Comparison of ENCODE assay signal across 8 mouse cellular contexts in the genomic region with DNA sequence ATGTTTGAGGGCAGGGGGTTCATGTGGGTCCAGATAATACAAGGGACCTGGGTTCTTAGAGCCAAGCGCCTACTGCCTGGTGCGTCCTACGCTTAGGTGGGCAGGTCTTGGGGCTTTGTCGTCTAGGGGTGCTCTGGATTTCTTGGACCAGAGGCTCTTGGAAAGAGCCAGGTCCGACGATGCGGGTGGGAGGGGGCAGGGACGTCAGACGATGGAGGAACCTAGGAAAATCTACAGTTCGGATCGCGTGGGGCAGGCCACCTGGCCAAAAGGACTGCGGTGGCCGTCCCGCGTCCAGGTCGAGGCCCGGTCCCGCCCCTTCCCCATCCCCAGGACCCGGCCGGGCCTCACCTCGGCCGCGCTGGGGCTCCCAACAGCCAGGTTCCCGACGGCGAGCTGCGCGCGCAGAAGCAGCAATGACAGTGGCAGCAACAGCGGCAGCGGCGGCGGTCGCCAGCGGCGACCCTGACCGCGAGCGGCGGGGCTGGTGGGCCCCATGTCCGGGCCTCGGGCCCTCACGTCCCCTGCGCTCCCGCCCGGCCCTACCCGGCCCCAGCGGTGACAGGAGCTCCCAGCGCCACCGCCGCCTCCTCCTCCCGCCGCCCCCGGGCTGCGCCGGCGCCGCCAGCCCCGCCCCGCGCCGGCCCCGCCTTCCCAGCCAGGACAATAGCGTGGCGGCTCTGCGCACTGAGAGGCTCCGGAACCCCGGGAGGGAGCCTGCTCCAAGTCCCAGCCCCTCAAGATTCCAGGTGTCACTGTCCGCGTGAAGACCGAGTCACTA. TPM values are rescaled to one million over a fixed set of nuclear protein-coding genes. Genes with fewer than 3 reads are reported as not detected.
DNase-seq lines count a peak whose midpoint lies in the region; ATAC-seq and TF ChIP-seq lines count a peak whose summit lies in the region.

TSS of gene Aplp1 (minus strand) at position 565 of the 781 bp plus-strand sequence.

- peaks cover 9% of the 10 kb centered on the region; the same call in 1 of the 2 replicates for H3K9me3 ChIP-seq in embryonic facial prominence, embryonic 10.5 days
- no peaks in the 10 kb centered on the region for H3K9me3 ChIP-seq in heart, postnatal 0 days (replicated peaks; ENCODE audit: control insufficient read depth, low read length)
- no peaks in the 10 kb centered on the region for H3K9me3 ChIP-seq in liver, embryonic 14.5 days (ENCODE audit: control insufficient read depth, low read length)
- H3K9me3 ChIP-seq in neural tube, embryonic 12.5 days: no peaks in the 10 kb centered on the region

- peak within 1 kb of the TSS; percentile 80 for H3K27ac ChIP-seq in embryonic facial prominence, embryonic 10.5 days (replicated peaks)
- no peak within 1 kb of the TSS for H3K27ac ChIP-seq in heart, postnatal 0 days (ENCODE audit: low read depth)
- H3K27ac ChIP-seq in liver, embryonic 14.5 days: no peak within 1 kb of the TSS
- H3K27ac ChIP-seq in neural tube, embryonic 12.5 days: peak within 1 kb of the TSS; percentile 87

- peak within 1 kb of the TSS; percentile 26; the same call in 1 of the 2 replicates for H3K9ac ChIP-seq in heart, postnatal 0 days (replicated peaks; ENCODE audit: low read depth, low read length)
- no peak within 1 kb of the TSS; the same call in 1 of the 2 replicates for H3K9ac ChIP-seq in liver, embryonic 14.5 days (replicated peaks)
- peak within 1 kb of the TSS; percentile 96 for H3K9ac ChIP-seq in neural tube, embryonic 12.5 days

- no peak for TF ChIP-seq EP300 in heart, postnatal 0 days (IDR thresholded peaks at IDR 0.05; ENCODE audit: low read depth)
- TF ChIP-seq EP300 in liver, embryonic 14.5 days (IDR thresholded peaks at IDR 0.05; ENCODE audit: low read depth): no peak

- peak; percentile 73 for ATAC-seq in CD4-positive, CD25-positive, alpha-beta regulatory T cell, adult 4 months
- peak; percentile 44 for ATAC-seq in heart, postnatal 0 days (ENCODE audit: insufficient read depth, low read depth)
- ATAC-seq in liver, embryonic 14.5 days (ENCODE audit: insufficient read depth): peak; percentile 55
- ATAC-seq in neural tube, embryonic 12.5 days (ENCODE audit: low FRiP score, low read depth): peak; percentile 84
- ATAC-seq in erythroid progenitor cell, adult 5-6 weeks (replicated peaks; ENCODE audit: low FRiP score, poor library complexity, severe bottlenecking): no peak

- peak; percentile 81 for DNase-seq in adrenal gland, adult 2 months
- DNase-seq in embryonic facial prominence, embryonic 10.5 days (ENCODE audit: low spot score): peak; percentile 81
- no peak for DNase-seq in heart, postnatal 0 days (ENCODE audit: low spot score)
- DNase-seq in kidney, postnatal 25 days: peak; percentile 46 to 71
- no peak for DNase-seq in liver, embryonic 14.5 days (ENCODE audit: low read depth in 3 of 3, low spot score in 3 of 3)

- WGBS in embryonic facial prominence, embryonic 10.5 days: under 1% methylated on average over 72 of the region's 72 CpGs
- under 1% methylated on average over 59 of the region's 72 CpGs for WGBS in heart, postnatal 0 days
- 1% methylated on average over 65 of the region's 72 CpGs for WGBS in liver, embryonic 14.5 days (ENCODE audit: insufficient replicate concordance)
- under 1% methylated on average over 72 of the region's 72 CpGs for WGBS in neural tube, embryonic 12.5 days

- H3K4me3 ChIP-seq in embryonic facial prominence, embryonic 10.5 days: peak within 1 kb of the TSS; percentile 78
- H3K4me3 ChIP-seq in heart, postnatal 0 days (ENCODE audit: low read depth, low read length): peak within 1 kb of the TSS; percentile 66
- peak within 1 kb of the TSS; percentile 31 to 58 for H3K4me3 ChIP-seq in liver, embryonic 14.5 days (ENCODE audit: insufficient read depth in 1 of 2, low read depth in 2 of 2, low read length in 2 of 2)
- peak within 1 kb of the TSS; percentile 85 for H3K4me3 ChIP-seq in neural tube, embryonic 12.5 days

- no peak for TF ChIP-seq CTCF in heart, postnatal 0 days (IDR thresholded peaks at IDR 0.05; ENCODE audit: low read depth)
- TF ChIP-seq CTCF in liver, embryonic 14.5 days (IDR thresholded peaks at IDR 0.05; ENCODE audit: low read depth): no peak

- peaks cover 82% of the 10 kb centered on the region for H3K27me3 ChIP-seq in embryonic facial prominence, embryonic 10.5 days (replicated peaks; ENCODE audit: low read depth, poor library complexity, severe bottlenecking)
- H3K27me3 ChIP-seq in heart, postnatal 0 days (ENCODE audit: control insufficient read depth, insufficient read depth, low read length): peaks cover 42% of the 10 kb centered on the region
- peaks cover 25% of the 10 kb centered on the region for H3K27me3 ChIP-seq in liver, embryonic 14.5 days (ENCODE audit: control insufficient read depth, insufficient read depth, low read length)
- H3K27me3 ChIP-seq in neural tube, embryonic 12.5 days (replicated peaks): 0 out of 2 replicates have a peak, but pooled peaks cover 4% of the 10 kb centered on the region

- peak within 1 kb of the TSS; percentile 92 for H3K4me2 ChIP-seq in heart, postnatal 0 days (ENCODE audit: low read depth, low read length)
- peak within 1 kb of the TSS; percentile 59 for H3K4me2 ChIP-seq in liver, embryonic 14.5 days (ENCODE audit: low read depth)
- peak within 1 kb of the TSS; percentile 84 for H3K4me2 ChIP-seq in neural tube, embryonic 12.5 days (replicated peaks)

- H3K36me3 ChIP-seq in embryonic facial prominence, embryonic 10.5 days (replicated peaks): peaks cover 3% of the 10 kb centered on the region; the same call in 1 of the 2 replicates
- no peaks in the 10 kb centered on the region for H3K36me3 ChIP-seq in heart, postnatal 0 days (replicated peaks; ENCODE audit: control insufficient read depth, insufficient read depth, low read length)
- H3K36me3 ChIP-seq in liver, embryonic 14.5 days (replicated peaks; ENCODE audit: control insufficient read depth, insufficient read depth, low read depth): no peaks in the 10 kb centered on the region
- peaks cover 22% of the 10 kb centered on the region for H3K36me3 ChIP-seq in neural tube, embryonic 12.5 days

- peaks cover 22% of the 10 kb centered on the region for H3K4me1 ChIP-seq in embryonic facial prominence, embryonic 10.5 days
- H3K4me1 ChIP-seq in heart, postnatal 0 days (ENCODE audit: control insufficient read depth, insufficient read depth): peaks cover 6% of the 10 kb centered on the region; the same call in 1 of the 2 replicates
- no peaks in the 10 kb centered on the region; a peak in 1 of 4 replicates for H3K4me1 ChIP-seq in liver, embryonic 14.5 days (replicated peaks; ENCODE audit: control insufficient read depth in 2 of 2, insufficient read depth in 2 of 2, low read length in 1 of 2)
- H3K4me1 ChIP-seq in neural tube, embryonic 12.5 days: peaks cover 24% of the 10 kb centered on the region

RNA-seq across cellular contexts. Expression of gene Aplp1, which starts in this region (rescaled TPM):
- 1 to 10 TPM; 3.1 to 3.5 TPM for polyA plus RNA-seq in CD4-positive, CD25-positive, alpha-beta regulatory T cell, adult 4 months (2017; shearing (Covaris generic))
- total RNA-seq in adrenal gland, adult 2 months (2021): 10 to 100 TPM; 22.7 to 43.2 TPM
- 37.7 and 54.1 TPM in 2 replicates for polyA plus RNA-seq in adrenal gland, adult 2 months (2012; rRNA removed)
- 28.6 and 32.3 TPM in 2 replicates for polyA plus RNA-seq in embryonic facial prominence, embryonic 10.5 days (2016; fragmentation: Nextera tagmentation; extraction: Ambion mirVana)
- 3.6 and 11.4 TPM in 2 replicates for total RNA-seq in heart, postnatal 0 days (2014; rRNA removed; ENCODE audit: low replicate concordance)
- polyA plus RNA-seq in heart, postnatal 0 days (2015; fragmentation: Nextera tagmentation; extraction: Ambion mirVana): 4.2 and 5.2 TPM in 2 replicates
- 2.9 and 4.0 TPM in 2 replicates for polyA plus RNA-seq in liver, embryonic 14.5 days (2012; rRNA removed)
- 3.5 and 4.5 TPM in 2 replicates for polyA plus RNA-seq in liver, embryonic 14.5 days (2014; fragmentation: Nextera tagmentation; extraction: Ambion mirVana)
- 368 and 386 TPM in 2 replicates for polyA plus RNA-seq in neural tube, embryonic 12.5 days (2016; fragmentation: Nextera tagmentation; extraction: Ambion mirVana)
- not detected in 2 replicates for total RNA-seq in erythroid progenitor cell, adult 5-6 weeks (2015; ENCODE audit: low replicate concordance)
- total RNA-seq in erythroid progenitor cell, adult 5-6 weeks (2017; ENCODE audit: low replicate concordance): not detected in 2 replicates

Comparison
In these comparisons a context has a peak if more than half of its experiments do, and no peak if none do; other contexts are left out.
1. DNase-seq: peak in adrenal gland, adult 2 months (single experiment), embryonic facial prominence, embryonic 10.5 days (single experiment) and kidney, postnatal 25 days (2 of 2); none in heart, postnatal 0 days (single experiment) and liver, embryonic 14.5 days (0 of 3).
2. H3K27ac ChIP-seq: peak in embryonic facial prominence, embryonic 10.5 days (single experiment) and neural tube, embryonic 12.5 days (single experiment); none in heart, postnatal 0 days (single experiment) and liver, embryonic 14.5 days (single experiment).
3. Peak in every context shown above with its lines, with median percentiles within 50 percentile points of each other: H3K4me3 ChIP-seq and H3K4me2 ChIP-seq.